In genomic region chr4:133386061-133386797, GRCm38 (mm10) we compare ENCODE assay signal across 30 mouse cellular contexts. TPM values are rescaled to one million over a fixed set of nuclear protein-coding genes. Genes with fewer than 3 reads are reported as not detected.
DNase-seq lines count a peak whose midpoint lies in the region; ATAC-seq lines count a peak whose summit lies in the region.
"Had no signal": no experiment of that assay in that cellular context is flagged by ENCODE, and none has a peak within 500 bp of the region (broad histone marks: within the 10 kb centered on the region; RNA-seq: fewer than 3 reads in every experiment).

No protein-coding gene starts in this region.

- 0 out of 2 replicates have a peak overlapping the region, but pooled peaks have one; percentile 32 for H3K27ac ChIP-seq in liver, embryonic 13.5 days
- no peak overlapping the region for H3K27ac ChIP-seq in liver, embryonic 11.5 days (ENCODE audit: low read depth, low read length)
- 0 out of 2 replicates have a peak overlapping the region, but pooled peaks have one; percentile 36 for H3K27ac ChIP-seq in embryonic facial prominence, embryonic 10.5 days (replicated peaks)
- H3K27ac ChIP-seq: embryonic facial prominence, embryonic 12.5 days; heart, embryonic 10.5 days; heart, embryonic 15.5 days; hindbrain, embryonic 14.5 days; limb, embryonic 13.5 days; liver, embryonic 14.5 days; macrophage; midbrain, embryonic 13.5 days had no signal

- ATAC-seq in liver, embryonic 13.5 days (ENCODE audit: low read depth) = no peak
- ATAC-seq in liver, embryonic 11.5 days (replicated peaks; ENCODE audit: low FRiP score) = no peak
- ATAC-seq: forebrain, embryonic 16.5 days; midbrain, embryonic 13.5 days had no signal

- H3K27me3 ChIP-seq in liver, embryonic 13.5 days = no peaks in the 10 kb centered on the region
- no peaks in the 10 kb centered on the region for H3K27me3 ChIP-seq in liver, embryonic 11.5 days (replicated peaks; ENCODE audit: control insufficient read depth, insufficient read depth, low read length)
- no peaks in the 10 kb centered on the region for H3K27me3 ChIP-seq in embryonic facial prominence, embryonic 10.5 days (replicated peaks; ENCODE audit: low read depth, poor library complexity, severe bottlenecking)
- H3K27me3 ChIP-seq: embryonic facial prominence, embryonic 12.5 days; heart, embryonic 15.5 days; limb, embryonic 13.5 days; midbrain, embryonic 13.5 days had no signal

- no peak overlapping the region for H3K4me3 ChIP-seq in liver, embryonic 13.5 days (replicated peaks)
- H3K4me3 ChIP-seq in liver, embryonic 11.5 days (ENCODE audit: low read depth, low read length) = no peak overlapping the region
- H3K4me3 ChIP-seq in embryonic facial prominence, embryonic 10.5 days = no peak overlapping the region
- H3K4me3 ChIP-seq: embryonic facial prominence, embryonic 12.5 days; erythroblast, embryonic 14.5 days; heart, embryonic 10.5 days; heart, embryonic 15.5 days; limb, embryonic 13.5 days; midbrain, embryonic 13.5 days had no signal

- no peak overlapping the region for H3K9ac ChIP-seq in liver, embryonic 13.5 days
- no peak overlapping the region for H3K9ac ChIP-seq in liver, embryonic 11.5 days (ENCODE audit: low read depth, low read length)
- H3K9ac ChIP-seq: embryonic facial prominence, embryonic 12.5 days; heart, embryonic 15.5 days; hindbrain, embryonic 14.5 days; limb, embryonic 13.5 days; liver, embryonic 14.5 days; midbrain, embryonic 13.5 days had no signal

- H3K4me2 ChIP-seq in liver, embryonic 13.5 days = no peak overlapping the region
- H3K4me2 ChIP-seq in liver, embryonic 11.5 days = no peak overlapping the region
- H3K4me2 ChIP-seq: embryonic facial prominence, embryonic 12.5 days; heart, embryonic 15.5 days; hindbrain, embryonic 14.5 days; limb, embryonic 13.5 days; midbrain, embryonic 13.5 days had no signal

- 85% methylated on average over 7 of the region's 7 CpGs for WGBS in liver, embryonic 13.5 days (ENCODE audit: insufficient replicate concordance)
- 86% methylated on average over 7 of the region's 7 CpGs for WGBS in liver, embryonic 11.5 days
- WGBS in embryonic facial prominence, embryonic 10.5 days = 74% methylated on average over 7 of the region's 7 CpGs

- H3K9me3 ChIP-seq in liver, embryonic 13.5 days (replicated peaks) = no peaks in the 10 kb centered on the region
- H3K9me3 ChIP-seq in liver, embryonic 11.5 days (ENCODE audit: control insufficient read depth, low read length) = no peaks in the 10 kb centered on the region
- H3K9me3 ChIP-seq in embryonic facial prominence, embryonic 10.5 days = no peaks in the 10 kb centered on the region
- H3K9me3 ChIP-seq: embryonic facial prominence, embryonic 12.5 days; heart, embryonic 10.5 days; heart, embryonic 15.5 days; limb, embryonic 13.5 days; midbrain, embryonic 13.5 days had no signal

- peaks cover 28% of the 10 kb centered on the region for H3K36me3 ChIP-seq in liver, embryonic 13.5 days
- no peaks in the 10 kb centered on the region for H3K36me3 ChIP-seq in liver, embryonic 11.5 days (ENCODE audit: control insufficient read depth, insufficient read depth, low read length)
- peaks cover 28% of the 10 kb centered on the region for H3K36me3 ChIP-seq in embryonic facial prominence, embryonic 10.5 days (replicated peaks)

- peaks cover 34% of the 10 kb centered on the region for H3K4me1 ChIP-seq in liver, embryonic 13.5 days (replicated peaks)
- H3K4me1 ChIP-seq in liver, embryonic 11.5 days (replicated peaks; ENCODE audit: control insufficient read depth, insufficient read depth, low read length) = peaks cover 28% of the 10 kb centered on the region
- peaks cover 29% of the 10 kb centered on the region for H3K4me1 ChIP-seq in embryonic facial prominence, embryonic 10.5 days

- DNase-seq in gastrocnemius, postnatal 14 days = peak; percentile 3
- no peak for DNase-seq in gastrocnemius, postnatal 36 days
- DNase-seq in liver, embryonic 13.5 days = no peak
- DNase-seq in liver, embryonic 11.5 days (ENCODE audit: low spot score) = no peak
- DNase-seq in embryonic facial prominence, embryonic 10.5 days (ENCODE audit: low spot score) = no peak
- DNase-seq in B cell, adult 2 months = no peak
- no peak for DNase-seq in embryo, embryonic 10 days (ENCODE audit: low spot score)
- no peak for DNase-seq in right cerebral cortex, postnatal 10 days (ENCODE audit: low spot score in 2 of 2)
- DNase-seq: adrenal gland, postnatal 14 days; cerebellum, adult 18-20 months; cerebellum, postnatal 10 days; heart, adult 11 months; heart, postnatal 36 days; kidney, adult 18-20 months; kidney, postnatal 36 days; lung, adult 2 months; lung, postnatal 10 days; retina, postnatal 1 day; spleen, adult 18-20 months; thymus, postnatal 14 days had no signal

- intact Hi-C loops in gastrocnemius, postnatal 14 days (cut with DNase I; ENCODE audit: low total_unique reads) = no loop called here
- intact Hi-C loops in gastrocnemius, postnatal 36 days (cut with DNase I) = no loop called here

RNA-seq across cellular contexts. Expression of gene Slc9a1, which starts 16.7 kb away (rescaled TPM):
- total RNA-seq in gastrocnemius, postnatal 14 days (2021) = 10 to 100 TPM in 1 of 2 experiments, 1 to 10 TPM in 1; 10.0 to 12.8 TPM
- total RNA-seq in gastrocnemius, postnatal 36 days (2021) = 1 to 10 TPM; 8.3 to 9.8 TPM
- polyA plus RNA-seq in liver, embryonic 13.5 days (2015; fragmentation: Nextera tagmentation; extraction: Ambion mirVana) = 2.7 and 3.1 TPM in 2 replicates
- polyA plus RNA-seq in liver, embryonic 11.5 days (2014; fragmentation: Nextera tagmentation; extraction: Ambion mirVana) = 6.9 and 7.7 TPM in 2 replicates
- 8.6 and 9.0 TPM in 2 replicates for polyA plus RNA-seq in embryonic facial prominence, embryonic 10.5 days (2016; fragmentation: Nextera tagmentation; extraction: Ambion mirVana)

RNA-seq across cellular contexts. Expression of gene Wdtc1, which starts 32.9 kb away (rescaled TPM):
- 10 to 100 TPM; 49.4 to 54.9 TPM for total RNA-seq in gastrocnemius, postnatal 14 days (2021)
- total RNA-seq in gastrocnemius, postnatal 36 days (2021) = 10 to 100 TPM; 85.6 to 88.5 TPM
- 5.5 and 7.1 TPM in 2 replicates for polyA plus RNA-seq in liver, embryonic 13.5 days (2015; fragmentation: Nextera tagmentation; extraction: Ambion mirVana)
- polyA plus RNA-seq in liver, embryonic 11.5 days (2014; fragmentation: Nextera tagmentation; extraction: Ambion mirVana) = 14.0 and 14.5 TPM in 2 replicates
- 17.2 and 17.7 TPM in 2 replicates for polyA plus RNA-seq in embryonic facial prominence, embryonic 10.5 days (2016; fragmentation: Nextera tagmentation; extraction: Ambion mirVana)
